ENCODE assay signal across 8 mouse cellular contexts in genomic region chr17:84003489-84004234, GRCm38 (mm10).
A peak's percentile ranks its signal among the peaks of the same experiment; 100 is the strongest.
DNase-seq lines count a peak whose midpoint lies in the region; ATAC-seq and TF ChIP-seq lines count a peak whose summit lies in the region.

No protein-coding gene starts in this region.

- H3K4me2 ChIP-seq in kidney, postnatal 0 days (ENCODE audit: low read length): no peak overlapping the region

- H3K36me3 ChIP-seq in kidney, postnatal 0 days (ENCODE audit: insufficient read depth, low read length): no peaks in the 10 kb centered on the region
- H3K36me3 ChIP-seq in megakaryocyte, embryonic 14.5 days (replicated peaks; ENCODE audit: low read length): no peaks in the 10 kb centered on the region

- no peak for DNase-seq in kidney, postnatal 0 days (ENCODE audit: low spot score)
- no peak for DNase-seq in kidney, adult 9 months
- DNase-seq in NIH3T3 (ENCODE audit: low read depth): peak; percentile 80
- DNase-seq in gastrocnemius, postnatal 36 days: peak; percentile 60 to 62
- DNase-seq in thymus, postnatal 10 days (ENCODE audit: low spot score in 2 of 2): no peak

- no peak for ATAC-seq in kidney, postnatal 0 days (replicated peaks; ENCODE audit: low FRiP score, low read depth)
- no peak for ATAC-seq in monocyte, adult 5-6 weeks (replicated peaks; ENCODE audit: insufficient number of reproducible peaks, low FRiP score, low TSS enrichment, poor library complexity, severe bottlenecking)
- ATAC-seq in erythroid progenitor cell, adult 5-6 weeks (replicated peaks; ENCODE audit: low FRiP score, poor library complexity, severe bottlenecking): no peak

- H3K9me3 ChIP-seq in kidney, postnatal 0 days (replicated peaks; ENCODE audit: low read length): no peaks in the 10 kb centered on the region
- H3K9me3 ChIP-seq in megakaryocyte, embryonic 14.5 days: peaks cover 6% of the 10 kb centered on the region; the same call in 1 of the 2 replicates

- H3K4me1 ChIP-seq in kidney, postnatal 0 days (replicated peaks; ENCODE audit: insufficient read depth, low read length): no peaks in the 10 kb centered on the region; the same call in 1 of the 2 replicates
- peaks cover 67% of the 10 kb centered on the region for H3K4me1 ChIP-seq in megakaryocyte, embryonic 14.5 days

- intact Hi-C loops in gastrocnemius, postnatal 36 days (cut with DNase I): no loop called here

- TF ChIP-seq CTCF in kidney, postnatal 0 days (IDR thresholded peaks at IDR 0.05; ENCODE audit: low read depth): no peak

- peak overlapping the region; percentile 2; the same call in 1 of the 2 replicates for H3K27ac ChIP-seq in kidney, postnatal 0 days

- H3K4me3 ChIP-seq in kidney, postnatal 0 days (replicated peaks; ENCODE audit: low read depth, low read length): no peak overlapping the region
- H3K4me3 ChIP-seq in megakaryocyte, embryonic 14.5 days (replicated peaks): peak overlapping the region; percentile 83

- 56% methylated on average over 9 of the region's 9 CpGs for WGBS in kidney, postnatal 0 days

- H3K27me3 ChIP-seq in kidney, postnatal 0 days (ENCODE audit: insufficient read depth, low read length): no peaks in the 10 kb centered on the region
- peaks cover 52% of the 10 kb centered on the region for H3K27me3 ChIP-seq in megakaryocyte, embryonic 14.5 days (replicated peaks)

- no peak overlapping the region for H3K9ac ChIP-seq in kidney, postnatal 0 days (ENCODE audit: low read depth, low read length)

Comparison
In these comparisons a context has a peak if more than half of its experiments do, and no peak if none do; other contexts are left out.
1. DNase-seq: peak in NIH3T3 (single experiment) and gastrocnemius, postnatal 36 days (2 of 2); none in kidney, postnatal 0 days (single experiment), kidney, adult 9 months (single experiment) and thymus, postnatal 10 days (0 of 2).